In genomic region chr1:151514119-151514518, GRCm38 (mm10) we compare ENCODE assay signal across 19 mouse cellular contexts. TPM values are rescaled to one million over a fixed set of nuclear protein-coding genes. Genes with fewer than 3 reads are reported as not detected.
DNase-seq lines count a peak whose midpoint lies in the region; ATAC-seq lines count a peak whose summit lies in the region.
"Had no signal": no experiment of that assay in that cellular context is flagged by ENCODE, and none has a peak within 500 bp of the region (broad histone marks: within the 10 kb centered on the region; RNA-seq: fewer than 3 reads in every experiment).

No protein-coding gene starts in this region.

- H3K9ac ChIP-seq in lung, embryonic 16.5 days (ENCODE audit: low read length), result no peak overlapping the region
- H3K9ac ChIP-seq: liver, postnatal 0 days had no signal

- ATAC-seq in lung, embryonic 16.5 days (ENCODE audit: low read depth), result peak; percentile 88
- ATAC-seq: liver, postnatal 0 days; midbrain, embryonic 16.5 days had no signal

- H3K27me3 ChIP-seq in lung, embryonic 16.5 days (ENCODE audit: control insufficient read depth, insufficient read depth, low read depth, low read length), result no peaks in the 10 kb centered on the region

- H3K4me1 ChIP-seq in lung, embryonic 16.5 days (replicated peaks; ENCODE audit: control insufficient read depth, insufficient read depth, low read length), result peaks cover 5% of the 10 kb centered on the region; the same call in 1 of the 2 replicates
- H3K4me1 ChIP-seq: hindbrain, embryonic 10.5 days had no signal

- no peak overlapping the region for H3K4me2 ChIP-seq in lung, embryonic 16.5 days (ENCODE audit: low read depth, low read length)

- H3K27ac ChIP-seq in lung, embryonic 16.5 days (ENCODE audit: low read length), result peak overlapping the region; percentile 64
- H3K27ac ChIP-seq: hindbrain, embryonic 10.5 days had no signal

- DNase-seq in heart, adult 11 months, result peak; percentile 40
- DNase-seq in heart, adult 8-10 months (ENCODE audit: low spot score), result no peak
- peak; percentile 24 for DNase-seq in layer of hippocampus, adult 9-11 months
- DNase-seq in layer of hippocampus, adult 8-10 months (ENCODE audit: low spot score in 2 of 2), result no peak
- DNase-seq in lung, postnatal 10 days, result no peak
- DNase-seq in telencephalon, adult 2 months (ENCODE audit: low read depth, low spot score), result peak; percentile 62
- DNase-seq: adrenal gland, postnatal 14 days; B cell, adult 2 months; cerebellum, adult 18-20 months; cerebellum, postnatal 36 days; gastrocnemius, postnatal 25 days; kidney, adult 2 months; kidney, postnatal 14 days; liver; liver, postnatal 0 days; thymus, adult 2 months had no signal

- H3K36me3 ChIP-seq in lung, embryonic 16.5 days (ENCODE audit: control insufficient read depth, insufficient read depth, low read length), result no peaks in the 10 kb centered on the region
- H3K36me3 ChIP-seq: hindbrain, embryonic 10.5 days had no signal

- no peaks in the 10 kb centered on the region for H3K9me3 ChIP-seq in lung, embryonic 16.5 days (ENCODE audit: control insufficient read depth, low read length)
- H3K9me3 ChIP-seq: hindbrain, embryonic 10.5 days had no signal

- WGBS in lung, embryonic 16.5 days, result 62% methylated on average over 4 of the region's 4 CpGs

- H3K4me3 ChIP-seq in lung, embryonic 16.5 days (ENCODE audit: low read length), result no peak overlapping the region
- H3K4me3 ChIP-seq: hindbrain, embryonic 10.5 days had no signal

RNA-seq across cellular contexts. Expression of gene Rnf2, which starts 13.4 kb away (rescaled TPM):
- total RNA-seq in heart, adult 8-10 months (2022), result 10 to 100 TPM; 13.0 to 17.6 (median 14.7) TPM
- total RNA-seq in layer of hippocampus, adult 8-10 months (2022), result 10 to 100 TPM; 37.2 to 44.4 (median 40.6) TPM
- polyA plus RNA-seq in lung, embryonic 16.5 days (2015; fragmentation: Nextera tagmentation; extraction: Ambion mirVana), result 84.2 and 85.3 TPM in 2 replicates

RNA-seq across cellular contexts. Expression of gene Fam129a, which starts 56.9 kb away (rescaled TPM):
- 10 to 100 TPM in 3 of 4 experiments, 1 to 10 TPM in 1; 8.8 to 16.2 (median 12.4) TPM for total RNA-seq in heart, adult 8-10 months (2022)
- 1 to 10 TPM; 1.8 to 5.3 (median 3.5) TPM for total RNA-seq in layer of hippocampus, adult 8-10 months (2022)
- 12.4 and 14.1 TPM in 2 replicates for polyA plus RNA-seq in lung, embryonic 16.5 days (2015; fragmentation: Nextera tagmentation; extraction: Ambion mirVana)

Comparison
In these comparisons a context has a peak if more than half of its experiments do, and no peak if none do; other contexts are left out.
1. DNase-seq: peak in heart, adult 11 months (single experiment), layer of hippocampus, adult 9-11 months (single experiment) and telencephalon, adult 2 months (single experiment); none in heart, adult 8-10 months (single experiment), layer of hippocampus, adult 8-10 months (0 of 2) and lung, postnatal 10 days (single experiment).